Mouse (Mus musculus) stomach, embryonic 14.5 days (tissue): Measurements from ENCODE around the gene Mkrn1. TPM values are rescaled to one million over a fixed set of nuclear protein-coding genes. Genes with fewer than 3 reads are reported as not detected.
A peak's percentile ranks its signal among the peaks of the same experiment; 100 is the strongest.
"Not testable (repeated sequence)": the region's sequence is repeated elsewhere in the genome, so short reads cannot be mapped to it uniquely, and the experiment has no call there.

ENCODE experiments used
- ATAC-seq: fragments of 200-750 bp; cut with Nextera tagmentation; 2 replicates; pipeline ENCODE4 v1.8.0; 2017; ENCODE audit warnings: low read depth, moderate TSS enrichment; ENCODE audit not compliant: insufficient number of reproducible peaks, insufficient read depth, low FRiP score
- H3K27ac ChIP-seq: fragments of 300-500 bp; sonication (generic); 2 replicates; pipeline ENCODE4 v1.5.1; 2014; ENCODE audit warnings: mild to moderate bottlenecking, low read length, moderate library complexity, mixed read lengths
- H3K27me3 ChIP-seq: fragments of 300-500 bp; sonication (generic); 2 replicates; pipeline ENCODE4 v1.6.1; 2014; ENCODE audit warnings: low read length, control low read depth, mixed read lengths; ENCODE audit not compliant: control insufficient read depth, insufficient read depth
- H3K36me3 ChIP-seq: fragments of 300-500 bp; sonication (generic); 2 replicates; pipeline ENCODE4 v1.6.1; 2014; ENCODE audit warnings: mild to moderate bottlenecking, control low read depth, low read length, moderate library complexity, mixed read lengths; ENCODE audit not compliant: control insufficient read depth, insufficient read depth
- H3K4me1 ChIP-seq: fragments of 300-500 bp; sonication (generic); 2 replicates; pipeline ENCODE4 v1.6.1; 2014; ENCODE audit warnings: low read length, control low read depth, mixed read lengths; ENCODE audit not compliant: control insufficient read depth, insufficient read depth
- H3K4me2 ChIP-seq: fragments of 300-500 bp; sonication (generic); replicated peaks from 2 replicates; pipeline ENCODE4 v1.6.1; 2014; ENCODE audit warnings: low read depth, low read length, control low read depth
- H3K4me3 ChIP-seq: fragments of 300-500 bp; sonication (generic); 2 replicates; pipeline ENCODE4 v1.5.1; 2014; ENCODE audit warnings: low read depth, low read length, control low read depth
- H3K9ac ChIP-seq: fragments of 300-500 bp; sonication (generic); replicated peaks from 2 replicates; pipeline ENCODE4 v1.6.1; 2014; ENCODE audit warnings: low read depth, mild to moderate bottlenecking, control low read depth, low read length, moderate library complexity, mixed read lengths
- H3K9me3 ChIP-seq: fragments of 300-500 bp; sonication (generic); 2 replicates; pipeline ENCODE4 v1.6.1; 2016; ENCODE audit warnings: low read depth, low read length, control low read depth; ENCODE audit not compliant: control insufficient read depth
- WGBS: fragments of 180-500 bp; shearing (Covaris S2); extraction: QIAGEN DNeasy Blood & Tissue Kit; methylation state at CpG from one replicate; pipeline ENCODE4 v1.1.7; 2014; 5-methylcytosine and 5-hydroxymethylcytosine counted together
- polyA plus RNA-seq: library from polyadenylated mRNA; unstranded; fragments of >200 nt; fragmentation: Nextera tagmentation; extraction: Ambion mirVana; gene quantifications from 2 replicates; pipeline ENCODE4 v1.2.1, GENCODE M21; 2014

Mkrn1 gene
- polyA plus RNA-seq, 1 experiment from 2014 or later, result 56.3 TPM

GRCm38 (mm10) chr6:39379749-39380148, 40.5 kb downstream of the Mkrn1 start:
- WGBS, result 78% methylated on average over 8 of the region's 8 CpGs
- Histone ChIP-seq H3K27ac (no peak overlapping the region), H3K36me3 (no peaks in the 10 kb centered on the region), H3K4me1 (peaks cover 8% of the 10 kb centered on the region; the same call in 1 of the 2 replicates), H3K9me3 (no peaks in the 10 kb centered on the region), H3K4me2 (no peak overlapping the region), H3K27me3 (0 out of 2 replicates have a peak, but pooled peaks cover 3% of the 10 kb centered on the region), H3K4me3 (no peak overlapping the region), H3K9ac (no peak overlapping the region)
- no peak for ATAC-seq

DNA sequence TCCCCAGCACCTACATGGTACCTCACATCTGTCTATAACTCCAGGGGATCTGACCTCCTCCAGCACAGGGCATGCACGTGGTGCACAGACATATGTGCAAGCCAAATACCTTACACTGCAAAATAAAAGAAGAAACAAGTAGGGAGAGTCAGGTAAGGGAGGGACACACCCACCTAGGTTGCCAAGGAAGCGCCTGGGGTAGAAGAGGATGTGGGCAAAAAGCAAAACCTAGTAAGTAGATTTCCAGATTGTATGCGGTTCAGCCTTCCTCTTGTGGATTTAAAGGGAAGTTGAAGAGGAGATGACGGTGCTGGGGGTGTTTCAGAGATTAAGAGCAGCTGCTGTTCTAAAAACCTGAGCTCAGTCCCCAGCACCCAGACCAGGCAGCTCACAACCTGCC, 41.0 kb downstream of the Mkrn1 start:
- Histone ChIP-seq H3K36me3 (no peaks in the 10 kb centered on the region), H3K27ac (no peak overlapping the region), H3K27me3 (0 out of 2 replicates have a peak, but pooled peaks cover 3% of the 10 kb centered on the region), H3K9me3 (no peaks in the 10 kb centered on the region), H3K4me3 (no peak overlapping the region), H3K9ac (no peak overlapping the region), H3K4me1 (peaks cover 8% of the 10 kb centered on the region; the same call in 1 of the 2 replicates), H3K4me2 (no peak overlapping the region)
- WGBS, result 57% methylated on average over 4 of the region's 4 CpGs
- ATAC-seq, result no peak

DNA sequence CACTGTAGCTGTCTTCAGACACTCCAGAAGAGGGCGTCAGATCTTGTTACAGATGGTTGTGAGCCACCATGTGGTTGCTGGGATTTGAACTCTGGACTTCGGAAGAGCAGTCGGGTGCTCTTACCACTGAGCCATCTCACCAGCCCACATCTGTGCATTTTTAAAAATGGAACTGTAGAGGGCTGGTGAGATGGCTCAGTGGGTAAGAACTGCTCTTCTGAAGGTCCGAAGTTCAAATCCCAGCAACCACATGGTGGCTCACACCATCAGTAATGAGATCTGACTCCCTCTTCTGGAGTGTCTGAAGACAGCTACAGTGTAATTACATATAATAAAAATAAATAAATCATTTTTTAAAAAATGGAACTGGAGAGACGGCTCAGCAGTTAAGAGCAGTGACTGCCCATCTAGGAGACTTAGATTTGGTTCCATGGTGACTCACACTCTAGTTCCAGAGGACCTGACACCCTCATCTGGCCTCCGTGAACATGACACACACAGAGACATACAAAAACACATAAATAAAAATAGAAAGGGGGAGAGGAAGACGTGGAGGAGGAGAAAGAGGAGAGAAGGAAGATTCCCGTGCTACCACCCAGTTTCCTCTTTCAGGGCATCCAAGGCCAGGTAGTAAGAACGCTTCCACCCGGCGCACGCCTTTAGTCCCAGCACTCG, 42.0 kb downstream of the Mkrn1 start:
- not testable (repeated sequence) for H3K27me3 ChIP-seq, H3K9ac ChIP-seq, H3K9me3 ChIP-seq, ATAC-seq, H3K4me3 ChIP-seq, H3K27ac ChIP-seq, H3K36me3 ChIP-seq, H3K4me2 ChIP-seq
- H3K4me1 ChIP-seq, result peaks cover 13% of the 10 kb centered on the region; the same call in 1 of the 2 replicates
- WGBS, result 75% methylated on average over 13 of the region's 13 CpGs

DNA sequence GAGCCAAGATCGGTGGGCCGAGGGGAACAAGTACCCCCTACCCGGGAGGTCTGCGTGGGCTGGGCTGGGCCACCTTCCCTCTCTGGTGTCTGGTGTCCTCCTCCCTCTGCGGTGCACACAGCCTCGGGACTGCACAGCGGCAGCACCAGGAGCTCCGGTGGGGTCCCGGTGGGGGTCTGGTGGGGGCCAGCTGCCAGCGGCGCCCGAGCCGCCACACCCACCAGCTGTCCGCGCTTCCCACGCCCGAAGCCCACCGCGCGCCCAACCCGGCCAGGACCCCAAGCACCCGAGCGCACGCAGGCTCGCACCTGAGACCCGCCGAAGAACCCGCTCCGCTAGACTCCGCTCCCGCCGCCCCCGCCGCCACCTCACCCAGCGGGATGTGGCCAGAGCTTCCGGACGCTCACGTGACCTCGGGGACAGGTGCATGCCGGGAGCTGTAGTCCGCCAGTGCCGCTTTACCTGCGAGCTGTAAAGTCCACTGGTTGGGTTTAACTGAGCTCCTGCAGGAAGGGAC, 42.9 kb downstream of the Mkrn1 start, which contains the start of gene Slc37a3:
Slc37a3 (minus strand) TSS at position 365 of the 517 bp plus-strand sequence.
- H3K9ac ChIP-seq, result peak within 1 kb of the TSS; percentile 80
- H3K27me3 ChIP-seq, result 0 out of 2 replicates have a peak, but pooled peaks cover 3% of the 10 kb centered on the region
- peak; percentile 81 for ATAC-seq
- H3K9me3 ChIP-seq, result no peaks in the 10 kb centered on the region
- no peaks in the 10 kb centered on the region for H3K36me3 ChIP-seq
- H3K27ac ChIP-seq, result no peak within 1 kb of the TSS
- H3K4me2 ChIP-seq, result peak within 1 kb of the TSS; percentile 71
- H3K4me3 ChIP-seq, result peak within 1 kb of the TSS; percentile 86
- under 1% methylated on average over 43 of the region's 43 CpGs for WGBS
- H3K4me1 ChIP-seq, result peaks cover 22% of the 10 kb centered on the region

- Histone ChIP-seq H3K27me3 (0 out of 2 replicates have a peak, but pooled peaks cover 3% of the 10 kb centered on the region), H3K9ac (peak overlapping the region; percentile 80), H3K36me3 (no peaks in the 10 kb centered on the region), H3K4me3 (peak overlapping the region; percentile 86), H3K9me3 (no peaks in the 10 kb centered on the region), H3K4me2 (peak overlapping the region; percentile 71), H3K4me1 (peaks cover 22% of the 10 kb centered on the region), H3K27ac (no peak overlapping the region)
- 11% methylated on average over 9 of the region's 9 CpGs for WGBS
- no peak for ATAC-seq
Measured at GRCm38 (mm10) chr6:39376775-39377174, 43.5 kb downstream of the Mkrn1 start.

GRCm38 (mm10) chr6:39373301-39373955, 46.8 kb downstream of the Mkrn1 start:
- ATAC-seq, result no peak; the same call in 1 of the 2 replicates
- Histone ChIP-seq H3K27ac (peak overlapping the region; percentile 66), H3K9me3 (no peaks in the 10 kb centered on the region), H3K4me2 (no peak overlapping the region), H3K9ac (no peak overlapping the region), H3K36me3 (no peaks in the 10 kb centered on the region), H3K27me3 (no peaks in the 10 kb centered on the region), H3K4me1 (peaks cover 22% of the 10 kb centered on the region), H3K4me3 (no peak overlapping the region)
- 15% methylated on average over 4 of the region's 4 CpGs for WGBS

DNA sequence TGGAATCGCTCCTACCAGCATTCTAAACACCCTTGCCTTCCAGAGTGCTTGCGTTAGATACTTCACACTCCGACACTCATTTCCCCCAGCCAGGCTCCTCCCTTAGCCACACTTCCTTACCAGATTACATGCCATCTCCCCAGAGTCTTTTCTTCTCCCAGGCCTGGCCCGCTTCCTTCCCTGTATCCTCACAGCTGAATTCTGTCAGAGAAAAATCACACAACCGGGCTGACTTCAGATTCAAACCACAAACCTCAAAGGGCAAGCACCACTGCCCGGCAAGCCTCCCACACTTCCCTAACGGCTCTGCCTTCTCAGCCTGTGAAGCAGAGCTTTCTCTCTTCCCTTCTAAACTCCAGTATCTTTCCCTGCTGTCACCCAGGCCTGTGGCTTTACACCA, 47.5 kb downstream of the Mkrn1 start:
- H3K9me3 ChIP-seq, result no peaks in the 10 kb centered on the region
- H3K4me1 ChIP-seq, result peaks cover 22% of the 10 kb centered on the region
- H3K27ac ChIP-seq, result peak overlapping the region; percentile 66
- H3K9ac ChIP-seq, result no peak overlapping the region
- WGBS, result 19% methylated on average over 7 of the region's 7 CpGs
- H3K4me3 ChIP-seq, result no peak overlapping the region
- no peak; the same call in 1 of the 2 replicates for ATAC-seq
- H3K27me3 ChIP-seq, result no peaks in the 10 kb centered on the region
- no peaks in the 10 kb centered on the region for H3K36me3 ChIP-seq
- H3K4me2 ChIP-seq, result no peak overlapping the region

- Histone ChIP-seq H3K27ac (no peak overlapping the region), H3K9me3 (no peaks in the 10 kb centered on the region), H3K36me3 (no peaks in the 10 kb centered on the region), H3K9ac (no peak overlapping the region), H3K4me3 (no peak overlapping the region), H3K4me2 (no peak overlapping the region), H3K27me3 (no peaks in the 10 kb centered on the region), H3K4me1 (peaks cover 22% of the 10 kb centered on the region)
- no peak for ATAC-seq
Measured at GRCm38 (mm10) chr6:39372042-39372441, 48.2 kb downstream of the Mkrn1 start.
